Mouse (Mus musculus) lung, postnatal 0 days (tissue): ENCODE measurements around the gene Tspan13.

Source experiments
- CTCF ChIP-seq: IDR thresholded peaks from 2 replicates; pipeline ENCODE4 v1.5.1; 2016; ENCODE audit warnings: antibody characterized with exemption, mild to moderate bottlenecking
- EP300 ChIP-seq: IDR thresholded peaks from 2 replicates; pipeline ENCODE4 v1.6.1; 2016; ENCODE audit warnings: antibody characterized with exemption, mild to moderate bottlenecking, control low read depth

GRCm38 (mm10) chr12:35981732-35982360 lies 60.5 kb downstream of the Tspan13 start:
- TF ChIP-seq EP300, result peak; percentile 74
- no peak for TF ChIP-seq CTCF
